Mouse (Mus musculus) kidney, postnatal 0 days (tissue): ENCODE measurements at regions not wholly inside any gene's neighbourhood (a gene's known extent, or its start where the extent isn't known, plus 50 kb on each side); places are given as distances from the start of the nearest gene placed in this dataset.

Experiments
- ATAC-seq: fragments of 200-750 bp; cut with Nextera tagmentation; replicated peaks from 2 replicates; pipeline ENCODE4 v1.8.0; 2017; ENCODE audit warnings: low read depth, moderate number of reproducible peaks, moderate TSS enrichment, moderate library complexity; ENCODE audit not compliant: low FRiP score
- DNase-seq: peaks from one replicate; pipeline ENCODE4 v3.0.0-alpha.2; 2016; ENCODE audit warnings: low spot score
- H3K27ac ChIP-seq: fragments of 300-500 bp; sonication (generic); 2 replicates; pipeline ENCODE4 v1.5.1; 2014; ENCODE audit warnings: mild to moderate bottlenecking
- H3K27me3 ChIP-seq: fragments of 300-500 bp; sonication (generic); 2 replicates; pipeline ENCODE4 v1.6.1; 2014; ENCODE audit warnings: low read length, mixed read lengths; ENCODE audit not compliant: insufficient read depth
- H3K36me3 ChIP-seq: fragments of 300-500 bp; sonication (generic); 2 replicates; pipeline ENCODE4 v1.6.1; 2014; ENCODE audit warnings: low read length, mixed read lengths; ENCODE audit not compliant: insufficient read depth
- H3K4me1 ChIP-seq: fragments of 300-500 bp; sonication (generic); replicated peaks from 2 replicates; pipeline ENCODE4 v1.6.1; 2014; ENCODE audit warnings: antibody characterized with exemption, low read length, mixed read lengths; ENCODE audit not compliant: insufficient read depth
- H3K4me2 ChIP-seq: fragments of 300-500 bp; sonication (generic); 2 replicates; pipeline ENCODE4 v1.6.1; 2014; ENCODE audit warnings: mild to moderate bottlenecking, low read length, moderate library complexity, mixed read lengths
- H3K4me3 ChIP-seq: fragments of 300-500 bp; sonication (generic); replicated peaks from 2 replicates; pipeline ENCODE4 v1.5.1; 2014; ENCODE audit warnings: low read depth, low read length
- H3K9ac ChIP-seq: fragments of 300-500 bp; sonication (generic); 2 replicates; pipeline ENCODE4 v1.6.1; 2014; ENCODE audit warnings: low read depth, low read length
- H3K9me3 ChIP-seq: fragments of 300-500 bp; sonication (generic); replicated peaks from 2 replicates; pipeline ENCODE4 v1.6.1; 2016; ENCODE audit warnings: low read length, inconsistent platforms, mixed read lengths
- CTCF ChIP-seq: IDR thresholded peaks from 2 replicates; pipeline ENCODE4 v1.5.1; 2016; ENCODE audit warnings: antibody characterized with exemption, low read depth, mild to moderate bottlenecking, moderate library complexity
- WGBS: fragments of 180-500 bp; shearing (Covaris S2); extraction: QIAGEN DNeasy Blood & Tissue Kit; methylation state at CpG from one replicate; pipeline ENCODE4 v1.1.7; 2014; 5-methylcytosine and 5-hydroxymethylcytosine counted together

- H3K4me1 ChIP-seq, result no peaks in the 10 kb centered on the region
- TF ChIP-seq CTCF, result no peak
- H3K27me3 ChIP-seq, result no peaks in the 10 kb centered on the region
- 48% methylated on average over 8 of the region's 8 CpGs for WGBS
- H3K36me3 ChIP-seq, result no peaks in the 10 kb centered on the region
- no peak overlapping the region for H3K4me2 ChIP-seq
- H3K27ac ChIP-seq, result no peak overlapping the region
- H3K4me3 ChIP-seq, result no peak overlapping the region
- H3K9ac ChIP-seq, result no peak overlapping the region
- ATAC-seq (no peak), DNase-seq (no peak)
- no peaks in the 10 kb centered on the region for H3K9me3 ChIP-seq
Measured at GRCm38 (mm10) chr1:120396290-120396689, 55.9 kb downstream of the C1ql2 start.

GRCm38 (mm10) chr1:120403304-120403703 is 62.9 kb downstream of the C1ql2 start:
- DNase-seq (no peak), ATAC-seq (no peak)
- Histone ChIP-seq H3K4me1 (no peaks in the 10 kb centered on the region), H3K27ac (no peak overlapping the region), H3K9ac (no peak overlapping the region), H3K9me3 (no peaks in the 10 kb centered on the region), H3K27me3 (no peaks in the 10 kb centered on the region), H3K36me3 (no peaks in the 10 kb centered on the region), H3K4me2 (no peak overlapping the region), H3K4me3 (no peak overlapping the region)
- WGBS, result 72% methylated on average over 10 of the region's 10 CpGs
- peak; percentile 18; the same call in 1 of the 2 replicates for TF ChIP-seq CTCF

GRCm38 (mm10) chr1:120416007-120416406 is 75.6 kb downstream of the C1ql2 start:
- no peak for ATAC-seq

More at GRCm38 (mm10) chr1:120416007-120416406, 75.6 kb downstream of the C1ql2 start:
- WGBS, result 74% methylated on average over 3 of the region's 3 CpGs
- Histone ChIP-seq H3K36me3 (no peaks in the 10 kb centered on the region), H3K9ac (no peak overlapping the region), H3K4me1 (no peaks in the 10 kb centered on the region), H3K4me3 (no peak overlapping the region), H3K27ac (no peak overlapping the region), H3K4me2 (no peak overlapping the region), H3K9me3 (no peaks in the 10 kb centered on the region), H3K27me3 (no peaks in the 10 kb centered on the region)
- no peak for TF ChIP-seq CTCF
- no peak for DNase-seq
